Mouse (Mus musculus) fibroblast of lung, adult 2 months (primary cell): ENCODE measurements at regions not wholly inside any gene's neighbourhood (a gene's known extent, or its start where the extent isn't known, plus 50 kb on each side); places are given as distances from the start of the nearest gene placed in this dataset.
"Not testable (repeated sequence)": the region's sequence is repeated elsewhere in the genome, so short reads cannot be mapped to it uniquely, and the experiment has no call there.

Experiments
- DNase-seq: peaks from one replicate; pipeline ENCODE4 v3.0.0-alpha.2; 2011; ENCODE audit warnings: low read depth

DNA sequence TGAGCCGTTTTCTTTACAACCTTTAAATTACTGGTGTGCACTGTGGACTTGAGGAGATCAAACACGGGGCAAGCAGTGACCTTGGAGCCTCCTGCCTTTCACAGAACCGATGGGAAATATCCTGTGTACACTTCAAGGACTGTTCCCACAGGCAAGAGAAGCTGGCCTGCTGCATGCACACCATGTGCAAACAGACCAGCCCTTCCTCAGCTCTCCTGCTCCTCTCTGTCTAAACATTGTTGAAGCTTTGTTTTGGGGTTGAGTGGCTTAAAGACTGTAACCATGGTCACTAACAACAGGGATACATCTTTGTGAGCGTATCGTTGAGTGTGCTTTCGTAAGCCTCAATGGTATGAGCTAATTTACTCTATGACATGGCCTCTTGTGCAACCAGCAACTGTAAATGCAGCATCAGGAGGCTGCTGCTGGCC lies 50.2 kb upstream of the Agps start:
- no peak for DNase-seq

DNA sequence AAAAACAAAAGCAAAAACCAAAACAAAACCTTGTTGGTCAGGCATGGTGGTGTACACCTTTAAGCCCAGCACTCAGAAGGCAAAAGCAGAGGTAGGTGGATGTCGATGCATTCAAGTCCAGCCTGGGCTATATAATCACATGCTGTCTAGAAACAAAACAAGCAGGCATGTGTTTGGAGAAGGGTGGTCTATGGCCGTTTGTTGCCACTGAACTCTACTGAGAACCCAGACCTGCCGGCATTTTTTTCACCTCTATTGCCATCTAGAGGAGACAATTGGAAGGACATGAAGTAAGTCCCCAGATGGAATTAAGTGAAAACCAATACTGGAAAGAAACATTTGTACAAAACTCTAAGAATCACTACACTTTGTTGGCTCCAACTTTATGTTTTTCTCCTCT lies 50.9 kb upstream of the Agps start:
- no peak for DNase-seq

GRCm38 (mm10) chr2:75778628-75779027 lies 53.3 kb upstream of the Agps start:
- not testable (repeated sequence) for DNase-seq

GRCm38 (mm10) chr2:75777040-75777451 lies 54.9 kb upstream of the Agps start:
- DNase-seq = no peak

- no peak for DNase-seq
Observed at GRCm38 (mm10) chr2:75776533-75776932, 55.4 kb upstream of the Agps start.

DNA sequence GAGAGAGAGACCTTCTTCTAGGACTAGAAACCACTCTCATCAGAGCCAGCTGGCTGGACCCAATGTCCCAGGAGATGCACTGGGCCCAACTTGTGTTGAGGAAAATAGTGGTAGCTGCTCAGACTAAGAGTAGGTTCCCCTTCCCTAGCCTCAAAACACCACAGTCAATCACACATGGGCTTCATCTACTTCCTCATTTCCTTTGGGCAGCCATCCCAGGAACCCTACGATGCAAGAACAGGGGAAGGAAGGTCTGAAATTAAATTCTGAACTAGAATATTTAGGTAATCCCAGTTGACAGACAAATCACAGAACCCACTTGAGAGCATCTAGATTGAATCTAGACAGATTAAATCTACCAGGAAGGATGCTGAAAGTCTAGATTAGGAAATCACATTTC lies 56.8 kb upstream of the Agps start:
- DNase-seq = no peak

- DNase-seq = no peak
Observed at GRCm38 (mm10) chr2:75773431-75773830, 58.5 kb upstream of the Agps start.

DNA sequence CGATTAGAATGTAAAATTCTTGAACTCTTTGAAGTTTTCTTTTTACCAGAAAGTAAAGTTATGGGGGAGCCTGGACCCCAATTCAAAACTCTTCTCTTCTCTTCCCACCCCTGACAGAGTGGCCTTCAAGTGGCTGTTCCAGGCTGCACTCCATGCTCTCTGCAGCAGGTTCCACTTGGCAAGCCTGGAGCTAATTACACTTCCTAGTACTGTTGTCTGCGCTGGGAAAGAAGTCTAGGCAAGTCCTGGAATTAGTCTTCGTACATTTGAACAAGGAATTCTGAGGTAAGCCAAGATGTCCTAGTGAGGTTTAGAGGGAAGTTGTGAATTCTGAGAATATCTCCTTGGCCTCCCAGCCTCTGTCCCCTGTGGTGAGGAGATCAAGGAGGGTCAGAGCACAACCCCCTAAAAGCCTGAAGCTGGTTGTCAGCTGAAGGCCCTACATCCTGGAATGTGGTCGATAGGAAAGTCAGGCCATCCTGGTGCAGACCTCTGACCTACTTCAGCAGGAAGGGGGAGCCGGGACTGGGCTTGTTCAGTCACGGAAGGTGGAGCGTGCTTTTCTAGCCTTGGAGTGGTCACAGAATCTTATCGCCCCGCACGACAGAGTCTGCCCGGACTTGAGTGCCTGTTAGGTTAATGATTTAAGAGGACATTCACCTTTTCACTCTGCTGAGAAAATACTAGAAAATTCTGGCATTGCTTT lies 59.6 kb upstream of the Agps start:
- no peak for DNase-seq

- DNase-seq = no peak
Observed at GRCm38 (mm10) chr2:75770633-75771032, 61.3 kb upstream of the Agps start.

- no peak for DNase-seq
Observed at GRCm38 (mm10) chr2:75768559-75769304, 63.2 kb upstream of the Agps start.

- DNase-seq = peak; percentile 63
Observed at GRCm38 (mm10) chr2:75767871-75768558, 63.6 kb upstream of the Nfe2l2 start.

DNA sequence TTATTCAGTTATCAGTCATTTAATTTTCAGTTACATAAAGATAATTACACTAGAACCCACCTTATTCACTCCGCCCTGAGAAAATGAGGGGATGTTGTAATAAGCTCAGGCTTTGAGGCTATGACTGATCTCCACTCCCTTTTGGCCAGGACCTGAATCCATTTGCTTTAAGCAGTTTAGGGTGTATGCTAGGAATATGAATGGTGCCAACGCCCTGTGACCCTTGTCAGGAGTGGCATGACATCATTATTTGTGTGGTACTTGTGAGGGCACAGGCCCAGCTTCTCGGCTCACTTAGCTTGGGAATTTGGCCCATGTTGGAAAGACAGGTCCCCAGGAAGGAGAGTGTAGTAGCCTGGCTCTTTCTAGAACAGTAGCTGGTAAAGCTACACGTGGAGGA lies 61.0 kb upstream of the Nfe2l2 start:
- DNase-seq = no peak

DNA sequence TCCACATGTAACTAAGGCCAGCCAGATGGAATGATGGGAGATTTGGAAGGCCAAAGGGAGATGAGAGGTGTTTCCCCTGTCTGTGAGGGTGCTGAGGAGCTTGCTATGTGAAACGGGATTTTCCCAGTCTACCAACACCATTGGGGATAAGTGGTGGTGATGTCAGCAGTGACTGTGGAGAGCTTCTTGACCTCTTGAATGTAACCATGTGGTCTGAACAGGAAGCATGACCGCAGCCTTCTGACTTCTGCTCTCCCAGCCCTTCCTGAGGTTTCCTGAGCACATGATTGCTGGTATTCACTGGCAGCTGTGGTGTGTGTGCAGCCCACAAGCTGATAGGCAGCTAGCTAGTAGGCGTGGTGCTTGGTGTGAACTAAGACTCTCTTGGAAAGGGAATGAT lies 58.8 kb upstream of the Nfe2l2 start:
- peak; percentile 88 for DNase-seq

- no peak for DNase-seq
Observed at GRCm38 (mm10) chr2:75762030-75762429, 57.6 kb upstream of the Nfe2l2 start.

GRCm38 (mm10) chr2:75761626-75762025 lies 57.2 kb upstream of the Nfe2l2 start:
- no peak for DNase-seq

GRCm38 (mm10) chr2:75759196-75759885 lies 54.9 kb upstream of the Nfe2l2 start:
- no peak for DNase-seq

GRCm38 (mm10) chr2:75758277-75758676 lies 53.8 kb upstream of the Nfe2l2 start:
- DNase-seq = no peak

GRCm38 (mm10) chr2:75756704-75757638 lies 52.5 kb upstream of the Nfe2l2 start:
- peak; percentile 61 for DNase-seq

- no peak for DNase-seq
Observed at GRCm38 (mm10) chr2:75754606-75755005, 50.2 kb upstream of the Nfe2l2 start.
